Mouse (Mus musculus): ENCODE data around the gene Hddc2.

Hddc2 gene

DNA sequence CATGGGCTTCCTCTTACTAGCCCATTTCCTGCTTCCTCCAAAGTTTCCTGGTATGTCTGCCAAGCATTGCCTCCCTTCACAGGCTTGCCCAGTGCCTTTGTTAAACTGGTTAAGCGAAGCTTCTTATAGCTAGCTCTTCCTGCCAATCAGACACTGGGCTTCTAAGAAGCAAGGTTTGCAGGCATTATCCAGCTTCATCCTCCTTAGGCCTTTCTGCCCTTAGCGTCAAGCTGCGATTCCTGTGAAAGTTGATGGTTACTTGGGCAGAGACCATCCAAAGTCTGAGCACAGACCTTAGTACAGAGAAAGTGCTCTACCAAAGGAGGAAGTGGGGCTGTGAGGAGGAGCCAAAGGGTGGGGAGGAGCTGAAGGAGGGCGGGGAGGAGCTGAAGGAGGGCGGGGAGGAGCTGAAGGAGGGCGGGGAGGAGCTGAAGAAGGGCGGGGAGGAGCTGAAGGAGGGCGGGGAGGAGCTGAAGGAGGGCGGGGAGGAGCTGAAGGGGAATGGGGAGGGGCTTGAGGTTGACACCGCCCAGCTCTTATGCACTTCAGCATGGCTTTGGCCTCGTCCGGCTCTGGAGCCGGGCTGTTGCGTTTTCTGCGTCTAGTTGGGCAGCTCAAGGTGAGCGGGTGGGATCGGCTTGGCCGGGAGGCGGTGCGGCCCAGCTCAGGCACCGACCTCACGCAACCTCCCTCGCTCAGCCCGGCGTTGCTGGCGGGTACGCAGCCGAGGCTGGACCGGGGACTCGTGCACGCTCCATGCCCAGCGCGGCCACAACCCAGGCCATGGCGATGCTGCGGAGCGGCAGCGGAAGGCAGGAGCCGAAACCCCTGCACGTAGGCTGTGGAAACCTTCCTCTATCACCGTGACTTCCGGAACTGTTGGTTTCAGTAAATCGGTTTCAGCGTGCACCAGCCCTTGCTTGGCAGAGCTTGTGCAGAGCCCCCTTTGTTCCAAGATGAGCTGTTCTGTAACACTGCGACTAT is at the start of gene Hddc2:
Hddc2 (plus strand) TSS at position 519 of the 984 bp plus-strand sequence.
- DNase-seq (ENCODE audit: low spot score): peak; percentile 74

DNA sequence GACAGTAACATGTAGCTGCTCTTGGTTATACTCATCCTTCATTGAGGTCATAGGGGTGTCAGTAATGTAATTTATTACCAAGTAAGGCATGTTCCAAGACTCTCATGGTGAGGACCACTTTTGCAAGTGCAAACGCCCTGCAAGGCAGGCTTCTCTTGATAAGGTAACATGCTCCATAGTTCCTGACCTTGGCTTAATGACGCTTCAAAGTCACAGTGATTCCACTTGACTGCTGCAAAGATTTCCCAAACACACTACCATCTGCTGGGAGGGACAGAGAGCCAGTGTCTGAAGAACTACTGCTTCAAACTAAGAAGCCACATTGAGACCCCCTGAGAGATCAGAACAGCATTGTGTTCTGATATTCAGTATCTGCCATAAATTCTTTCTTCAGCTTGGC is 40.4 kb upstream of the Hddc2 start:
- DNase-seq (ENCODE audit: low spot score): no peak

DNA sequence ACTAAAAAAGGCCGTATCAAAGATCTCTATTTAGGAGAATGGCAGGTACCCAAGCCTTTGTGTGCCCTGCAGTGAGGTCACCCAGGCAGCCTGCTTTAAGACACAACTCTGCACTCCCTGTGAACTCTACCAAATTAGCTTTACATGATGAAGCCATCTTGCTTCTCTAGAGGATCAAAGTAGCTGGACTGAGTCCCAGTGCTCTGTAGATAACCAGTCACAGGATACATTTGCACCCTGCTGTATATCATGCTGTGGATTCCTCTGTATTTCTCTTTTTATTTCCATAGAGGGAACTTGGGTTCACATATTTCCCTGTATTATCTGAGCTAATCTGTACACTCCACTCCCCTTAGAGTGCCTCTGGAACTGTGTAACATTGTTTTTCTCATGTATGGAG is 40.0 kb upstream of the Hddc2 start:
- DNase-seq (ENCODE audit: low spot score): no peak

DNA sequence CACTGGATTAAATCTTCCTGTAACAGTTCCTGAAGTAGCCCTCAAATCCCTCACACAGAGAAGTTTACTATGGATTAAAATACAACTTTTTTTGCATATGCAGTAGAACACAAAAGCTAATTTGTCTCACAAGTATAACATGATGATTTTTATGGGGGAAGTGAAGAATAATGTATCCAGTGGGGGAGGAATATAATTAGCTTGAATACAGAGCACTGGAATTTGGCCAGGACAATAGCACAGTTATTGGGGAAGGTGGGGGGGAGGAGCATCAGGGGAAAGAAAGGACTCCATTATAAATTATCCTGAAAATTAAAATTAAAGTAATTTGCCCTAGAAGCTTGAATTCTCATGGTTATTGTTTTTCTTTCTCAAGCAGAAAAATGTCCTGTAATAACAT is 25.4 kb upstream of the Hddc2 start:
- DNase-seq (ENCODE audit: low spot score): no peak

DNA sequence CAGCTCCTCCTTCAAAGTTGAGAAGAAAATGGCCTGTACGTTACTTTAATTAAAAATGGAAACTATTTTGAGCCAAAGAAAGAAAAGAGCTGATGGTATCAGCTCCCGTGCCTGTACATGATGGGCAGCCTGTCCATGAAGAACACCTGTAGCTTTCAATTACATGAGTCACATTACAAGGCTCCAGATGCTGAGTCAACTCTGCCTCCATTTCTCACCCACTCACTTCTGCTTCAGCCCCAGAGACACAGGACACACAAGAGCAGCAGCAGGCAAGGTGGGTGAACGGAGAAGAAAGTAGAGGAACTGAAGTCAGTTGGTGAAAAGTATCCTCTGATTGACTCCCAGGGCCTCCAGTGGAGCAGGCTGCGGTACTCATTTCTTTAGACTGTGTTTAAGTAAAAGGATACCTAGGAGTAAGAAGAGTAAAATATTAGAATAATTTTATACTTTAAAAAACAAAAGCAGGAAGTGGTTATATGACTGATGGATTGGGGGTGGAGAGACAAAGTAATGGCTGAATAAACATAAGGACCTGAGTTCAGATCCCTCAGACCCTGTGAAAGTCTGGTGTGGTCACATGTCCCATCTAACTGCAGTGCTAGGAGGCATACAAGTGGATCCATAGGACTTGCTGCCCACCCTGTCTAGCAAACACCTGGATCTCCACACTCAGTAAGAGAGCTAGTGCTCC is 24.3 kb upstream of the Hddc2 start:
- no peak for DNase-seq (ENCODE audit: low spot score)

DNA sequence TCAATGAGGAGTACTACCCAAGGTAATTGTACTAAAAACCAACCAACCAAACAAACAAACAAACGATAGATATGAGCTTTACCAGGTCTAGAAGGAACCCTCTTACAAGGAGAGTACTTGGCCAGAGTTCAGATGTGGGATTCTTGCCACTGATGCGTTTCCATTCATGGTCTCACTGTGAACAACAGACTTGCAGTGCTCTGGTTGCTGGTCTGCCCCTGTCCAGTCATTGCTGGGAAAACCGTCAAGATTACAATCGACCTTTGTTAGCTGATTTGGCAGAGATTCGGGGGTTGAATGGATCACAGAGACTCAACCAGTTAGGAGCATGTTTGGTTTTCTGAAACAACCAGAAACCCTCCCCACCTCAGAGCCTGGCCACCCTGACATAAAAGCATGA is 17.5 kb upstream of the Hddc2 start:
- DNase-seq (ENCODE audit: low spot score): no peak

DNA sequence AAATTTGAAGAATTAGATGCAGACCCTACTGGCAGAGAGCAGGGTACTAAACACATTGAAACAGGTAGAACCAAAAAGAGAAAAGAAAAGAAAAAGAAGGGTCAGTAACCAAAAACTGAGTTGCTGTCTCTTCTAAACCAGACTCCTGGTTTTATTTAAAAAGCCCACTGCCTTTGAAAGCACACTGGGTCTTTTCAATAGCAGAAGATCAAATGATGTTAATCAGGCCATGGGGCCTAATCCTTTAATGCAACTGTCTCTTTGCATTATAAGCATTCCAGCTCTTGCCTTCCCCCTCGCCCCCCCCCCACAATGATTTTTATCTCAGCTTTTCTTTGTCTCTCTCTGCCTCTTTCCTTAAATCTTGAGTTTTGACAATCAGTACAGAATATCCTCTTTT is 16.7 kb upstream of the Hddc2 start:
- no peak for DNase-seq (ENCODE audit: low spot score)

DNA sequence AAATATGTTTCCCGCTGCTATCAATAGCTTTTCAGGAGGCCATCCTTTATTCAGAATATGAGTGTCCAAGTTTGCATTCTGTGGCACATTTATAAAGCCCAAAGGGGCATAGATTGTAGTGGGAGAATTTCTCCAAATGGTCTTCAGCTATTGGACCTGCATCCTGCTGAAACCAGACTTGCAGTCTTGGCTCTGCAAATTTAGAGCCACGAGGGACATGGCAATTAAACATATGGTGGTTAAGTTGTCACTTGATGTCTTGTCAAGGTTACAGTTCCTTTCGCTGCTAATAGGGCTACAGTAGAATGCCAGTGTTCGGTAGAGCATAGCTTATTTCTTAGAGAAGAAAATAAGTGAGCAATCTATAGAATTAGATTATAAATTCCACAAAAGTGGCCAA is 16.1 kb upstream of the Hddc2 start:
- DNase-seq (ENCODE audit: low spot score): no peak

DNA sequence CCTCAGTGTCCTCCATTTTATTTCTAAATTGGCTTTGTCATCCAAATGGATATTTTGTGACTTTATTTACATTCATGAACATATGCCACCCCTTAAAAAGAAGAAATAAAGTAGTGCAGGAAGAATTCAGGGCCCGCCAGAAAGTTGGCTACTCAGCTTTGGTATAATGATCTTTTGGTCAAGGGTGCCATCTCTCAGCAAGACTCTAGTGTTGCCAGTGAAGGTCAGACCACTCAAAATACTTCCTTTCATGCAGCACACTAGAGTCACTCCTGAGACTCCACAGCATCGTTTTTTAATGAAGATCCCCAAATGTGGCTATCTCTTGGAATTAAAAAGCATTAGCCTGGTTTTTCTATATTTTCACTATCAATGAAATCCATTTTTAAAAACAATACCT is 14.9 kb upstream of the Hddc2 start:
- DNase-seq (ENCODE audit: low spot score): no peak

DNA sequence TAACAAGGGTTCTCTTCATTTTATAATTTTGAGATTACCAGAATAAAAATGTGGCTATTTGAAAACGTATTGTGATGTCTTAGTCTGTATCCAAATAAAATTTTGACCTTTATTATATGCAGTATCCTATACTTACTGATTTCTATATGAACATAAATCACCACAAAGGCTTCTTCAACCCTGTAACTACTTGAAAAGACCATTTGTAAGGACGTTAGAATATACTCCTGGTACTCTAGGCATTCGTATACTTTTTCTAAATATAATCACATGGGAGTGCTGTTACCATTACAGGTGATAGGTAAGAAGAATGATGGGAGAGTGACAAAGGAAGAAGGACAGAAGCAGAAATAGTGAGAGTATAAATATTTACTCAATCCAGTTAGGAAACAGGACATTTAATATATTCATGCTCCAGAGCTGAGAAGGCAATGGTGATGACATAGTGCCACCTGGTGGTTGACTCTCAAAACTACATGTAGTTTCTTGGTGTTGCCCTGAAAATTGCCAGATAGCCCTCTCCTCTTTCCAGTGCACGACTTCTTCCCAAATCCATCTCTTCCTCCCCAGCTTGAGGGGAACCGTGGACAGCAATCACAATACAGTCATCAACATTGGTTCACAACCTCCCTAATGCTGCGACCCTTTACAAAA is 14.1 kb upstream of the Hddc2 start:
- peak; percentile 46 for DNase-seq (ENCODE audit: low spot score)

DNA sequence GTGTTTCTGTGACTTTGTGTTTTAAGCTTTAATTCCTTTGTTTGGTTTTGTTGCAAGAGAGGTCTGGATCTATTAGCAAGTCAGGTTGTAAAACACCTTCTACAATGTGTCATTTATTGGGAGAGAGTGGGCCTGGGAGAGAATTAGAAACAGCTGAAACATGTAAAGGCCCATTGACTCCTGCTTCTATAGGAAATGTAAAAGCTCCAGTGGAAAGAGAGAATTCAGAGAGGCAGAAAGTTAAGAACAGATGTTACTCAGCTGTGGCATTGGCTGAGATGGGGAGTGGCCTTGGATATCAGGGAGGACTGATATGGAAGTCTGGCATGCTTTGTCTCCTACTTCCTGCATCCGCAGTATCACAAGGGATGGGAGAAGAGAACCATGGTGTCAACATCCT is 12.9 kb upstream of the Hddc2 start:
- no peak for DNase-seq (ENCODE audit: low spot score)

DNA sequence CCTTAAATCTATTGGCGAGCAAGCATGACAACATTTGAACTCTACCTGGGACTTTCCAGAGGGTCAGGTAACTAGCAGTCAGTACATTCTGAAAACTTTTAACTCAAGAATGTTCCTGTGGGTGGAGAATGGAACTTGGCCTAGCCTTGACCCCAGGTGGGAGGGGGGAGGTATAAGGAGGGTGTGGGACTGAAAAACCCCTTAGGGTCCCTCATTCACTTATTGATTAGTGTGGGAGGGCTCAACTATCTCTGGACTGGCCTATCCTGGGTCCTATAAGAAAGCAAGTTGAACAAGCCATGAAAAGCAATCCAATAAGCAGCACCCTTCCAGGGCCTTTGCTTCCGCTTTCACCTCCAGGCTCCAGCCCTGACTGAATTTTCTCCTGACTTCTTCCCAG is 9.7 kb upstream of the Hddc2 start:
- DNase-seq (ENCODE audit: low spot score): no peak

DNA sequence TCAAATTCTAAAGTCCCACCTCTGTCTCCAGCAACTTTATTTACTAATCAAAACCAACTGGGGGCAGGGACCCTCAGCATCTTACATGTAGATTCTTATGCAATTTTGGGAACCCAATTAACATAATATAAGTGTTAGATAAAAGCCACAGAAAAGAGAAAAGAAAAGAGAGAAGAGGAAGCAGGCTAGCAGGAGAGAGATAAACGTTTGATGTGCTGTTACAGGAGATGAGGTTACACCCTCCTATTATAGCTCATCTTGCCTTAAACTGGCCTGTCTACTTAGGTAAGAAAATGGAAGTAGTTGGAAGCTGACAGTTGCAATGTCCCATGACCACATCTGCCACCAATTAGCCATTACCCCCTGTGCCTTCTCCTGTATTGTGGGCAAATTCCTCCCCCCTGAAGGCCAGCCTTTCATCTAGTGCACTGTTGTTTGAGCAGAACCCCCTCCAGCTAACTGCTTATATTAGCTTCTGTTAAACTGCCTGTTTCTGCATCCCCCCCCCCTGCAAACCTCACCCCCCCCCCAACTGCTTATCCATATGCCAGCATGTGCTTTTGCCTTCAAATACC is 6.1 kb upstream of the Hddc2 start:
- DNase-seq (ENCODE audit: low spot score): no peak

DNA sequence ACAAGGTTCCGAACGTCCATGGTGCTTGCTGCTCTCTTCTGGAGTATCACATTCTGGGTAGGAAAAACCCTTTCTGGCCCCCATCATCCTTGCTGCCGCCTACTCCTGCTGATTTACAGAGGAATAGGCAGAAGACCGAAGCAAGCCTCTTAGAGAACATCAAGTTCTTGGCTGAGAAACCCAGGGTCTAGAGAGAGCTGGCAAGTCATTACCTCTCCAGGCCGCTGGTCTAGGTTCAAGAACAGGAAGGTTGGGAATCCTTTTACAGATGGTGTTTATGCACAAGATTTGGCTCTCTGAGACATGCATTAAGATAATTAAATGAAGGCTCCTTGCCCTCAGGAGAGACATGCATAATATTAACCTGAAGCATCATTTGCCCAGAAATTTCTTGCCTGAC is 5.3 kb downstream of the Hddc2 start:
- no peak for DNase-seq (ENCODE audit: low spot score)

DNA sequence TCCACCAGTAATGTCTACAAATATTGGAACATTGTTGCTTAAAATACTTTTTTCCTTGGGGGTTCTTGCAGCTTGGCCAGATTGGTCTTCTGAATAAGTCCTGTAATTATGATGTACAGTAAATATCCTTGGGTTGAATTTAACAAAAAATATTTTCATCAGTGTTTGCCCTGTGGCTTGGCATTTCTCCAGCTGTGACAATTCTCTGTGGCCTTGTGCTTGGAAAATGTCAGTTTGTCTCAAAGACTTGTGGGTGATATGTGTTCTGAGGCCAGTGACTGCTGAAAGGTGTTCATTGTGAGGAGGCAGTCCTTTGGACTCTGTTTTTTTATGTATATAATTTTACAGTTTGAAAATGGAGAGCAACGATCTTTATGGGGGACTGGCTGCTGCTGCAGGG is 16.3 kb downstream of the Hddc2 start:
- no peak for DNase-seq (ENCODE audit: low spot score)

DNA sequence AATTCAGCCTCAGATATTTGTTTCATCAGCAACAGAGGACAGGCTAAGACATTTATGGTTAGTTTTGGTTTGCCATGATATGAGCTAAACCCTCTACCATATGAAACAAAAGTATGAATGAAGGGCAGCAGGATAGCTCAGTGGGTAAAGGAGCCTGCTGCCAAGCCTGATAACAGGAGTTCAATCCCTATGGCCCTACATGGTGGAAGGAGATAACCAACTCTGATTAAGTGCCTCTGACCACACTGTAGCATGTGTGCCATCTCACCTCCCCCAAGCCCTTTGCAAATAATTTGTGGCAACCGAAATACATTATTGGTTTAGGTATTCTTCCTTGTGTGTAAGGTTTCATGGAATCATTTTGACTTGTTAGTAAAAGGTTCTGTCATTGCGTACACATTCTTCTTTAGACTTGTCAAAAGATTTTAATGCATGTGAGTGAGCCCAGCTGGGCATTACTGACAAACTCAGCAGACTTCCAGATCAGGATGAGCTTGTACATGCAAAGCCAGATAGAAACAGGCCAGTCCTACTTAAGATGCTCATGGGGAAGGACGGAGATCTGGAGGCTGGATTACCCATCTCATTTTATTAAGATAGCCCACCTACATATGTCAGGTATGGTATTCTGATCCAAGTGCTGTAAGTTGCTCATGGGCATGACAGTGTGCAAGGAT is 17.2 kb downstream of the Hddc2 start:
- no peak for DNase-seq (ENCODE audit: low spot score)

DNA sequence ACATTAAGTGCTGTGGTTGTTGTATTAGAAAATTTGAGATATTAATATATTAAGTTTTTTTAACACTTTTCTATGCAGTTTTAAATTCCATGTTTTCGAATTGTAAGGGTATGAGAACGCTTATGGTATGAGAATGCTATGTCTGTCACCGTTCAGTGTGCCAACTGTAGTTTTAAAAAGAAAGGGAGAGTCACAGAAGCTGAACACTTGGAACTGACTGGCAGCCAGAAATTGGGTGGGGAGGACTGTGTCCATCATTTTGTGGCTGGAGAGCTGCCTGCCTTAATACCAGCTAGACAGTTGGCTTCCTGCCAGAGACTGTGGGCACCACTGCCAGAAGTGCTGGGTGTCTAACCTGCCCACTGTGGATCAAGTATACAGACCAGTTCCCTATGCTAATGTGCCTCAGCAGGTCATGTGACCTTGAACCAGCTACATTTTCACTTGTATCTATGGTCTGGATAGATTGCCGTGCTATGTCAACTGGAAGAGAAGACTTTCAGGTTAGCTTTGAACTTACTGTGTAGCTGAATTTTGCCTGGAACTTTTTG is 18.1 kb downstream of the Hddc2 start:
- DNase-seq (ENCODE audit: low spot score): no peak

DNA sequence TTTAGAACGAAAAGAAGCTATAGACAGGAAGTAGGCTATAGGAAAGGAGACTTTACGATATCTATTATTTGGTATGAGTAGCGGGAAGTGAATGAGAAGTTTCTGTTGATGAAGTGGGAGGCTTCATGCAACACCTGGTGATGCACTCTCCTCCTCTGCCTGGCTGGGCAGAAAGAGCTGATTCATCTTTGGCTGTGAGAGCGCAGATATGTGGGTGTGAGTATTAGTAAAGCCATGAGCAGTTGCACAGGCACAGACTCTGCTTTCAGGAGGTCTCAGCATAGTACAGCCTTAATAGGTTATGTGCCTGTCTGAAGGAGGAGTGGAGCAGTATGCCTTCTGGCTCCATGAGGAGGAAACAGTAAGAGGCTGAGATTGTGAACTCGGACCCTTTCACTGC is 23.2 kb downstream of the Hddc2 start:
- no peak for DNase-seq (ENCODE audit: low spot score)

DNA sequence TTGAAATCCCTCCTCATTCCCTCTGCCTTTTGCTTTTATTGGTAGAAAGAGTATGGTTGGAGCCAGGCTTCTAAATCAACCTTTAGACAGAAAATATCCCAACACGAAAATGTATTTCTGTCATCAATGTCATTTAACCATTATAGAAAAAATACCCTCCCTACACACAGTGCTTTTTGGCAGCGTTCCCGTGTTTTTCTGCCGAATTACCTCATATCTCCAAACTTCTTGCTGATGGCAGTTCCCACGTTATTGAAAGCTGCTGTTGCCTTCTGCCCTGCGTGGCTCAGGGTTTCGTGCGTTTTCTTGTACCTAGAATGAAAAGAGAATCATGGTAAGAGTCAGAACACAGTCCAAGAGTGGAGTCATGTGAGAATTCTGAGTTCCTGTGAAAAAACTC is 33.2 kb downstream of the Hddc2 start:
- DNase-seq (ENCODE audit: low spot score): no peak

DNA sequence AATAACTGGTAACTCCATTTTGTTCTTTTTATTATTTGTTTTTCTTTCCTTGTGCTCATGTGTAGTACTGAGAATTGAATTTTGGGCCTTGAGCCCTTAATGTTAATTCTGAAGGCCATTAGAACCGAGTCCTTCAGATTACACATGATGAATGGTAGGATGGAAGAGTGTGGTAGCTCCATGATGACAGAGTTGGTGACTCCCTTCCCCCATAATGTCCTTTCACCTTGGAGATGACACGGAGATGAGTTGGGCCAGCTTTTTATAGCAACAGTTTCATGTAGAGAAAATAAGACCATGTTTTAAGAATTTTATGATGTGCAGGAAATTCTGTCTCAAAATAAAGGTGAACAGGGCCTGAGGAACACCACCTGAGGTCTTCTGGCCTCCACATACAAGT is 37.9 kb downstream of the Hddc2 start:
- DNase-seq (ENCODE audit: low spot score): no peak

DNA sequence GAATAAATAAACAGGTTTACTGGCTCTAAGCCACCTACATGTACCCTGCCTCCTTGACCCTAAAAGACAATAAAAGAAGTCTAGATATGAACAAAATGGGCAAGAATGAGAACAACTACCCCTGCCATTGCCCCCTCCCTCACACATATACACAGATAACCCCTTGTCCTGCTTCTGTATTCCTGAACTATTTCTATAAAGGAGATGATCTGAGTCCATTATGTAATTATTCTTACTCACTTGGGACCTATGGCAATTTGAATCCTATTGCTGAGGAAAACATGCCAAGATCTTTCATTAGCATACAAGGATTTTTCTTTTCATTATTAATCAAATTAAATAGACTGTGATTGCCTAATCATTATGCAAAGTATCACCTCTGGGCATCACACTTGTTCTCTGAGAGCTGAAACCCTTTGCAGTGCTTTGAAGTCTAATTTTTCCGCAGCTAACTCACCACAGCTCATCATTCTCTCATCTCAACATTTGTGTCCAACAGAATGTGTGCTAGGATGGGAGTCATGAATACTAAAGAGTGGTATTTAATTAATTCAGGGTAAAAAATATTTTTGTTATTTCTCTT is 39.8 kb downstream of the Hddc2 start:
- DNase-seq (ENCODE audit: low spot score): no peak

Data from lung, postnatal 25 days (tissue).